Mouse (Mus musculus) kidney, adult 9 months (tissue): Measurements from ENCODE around the gene Pnpla3.

Experiments
- DNase-seq: peaks from one replicate; pipeline ENCODE4 v3.0.0; 2022

The Pnpla3 gene

GRCm38 (mm10) chr15:84217969-84218782, 50.5 kb downstream of the Pnpla3 start:
- DNase-seq: no peak

GRCm38 (mm10) chr15:84218783-84219271, 51.2 kb downstream of the Pnpla3 start:
- DNase-seq: no peak

- DNase-seq: peak; percentile 43
Measured at GRCm38 (mm10) chr15:84221539-84221938, 53.9 kb downstream of the Pnpla3 start.

- no peak for DNase-seq
Measured at GRCm38 (mm10) chr15:84223423-84223822, 55.8 kb downstream of the Pnpla3 start.

- no peak for DNase-seq
Measured at GRCm38 (mm10) chr15:84224779-84225178, 57.1 kb downstream of the Pnpla3 start.

- no peak for DNase-seq
Measured at GRCm38 (mm10) chr15:84226918-84227317, 59.3 kb downstream of the Pnpla3 start.

GRCm38 (mm10) chr15:84230661-84231060, 63.0 kb downstream of the Pnpla3 start:
- no peak for DNase-seq

GRCm38 (mm10) chr15:84231113-84231712, 63.6 kb downstream of the Pnpla3 start:
- DNase-seq: no peak

GRCm38 (mm10) chr15:84231721-84232561, 64.3 kb downstream of the Pnpla3 start, which contains the start of gene Parvb:
Gene Parvb (plus strand): TSS chr15:84232043.
- DNase-seq: peak; percentile 55

GRCm38 (mm10) chr15:84232609-84233008, 65.0 kb downstream of the Pnpla3 start:
- no peak for DNase-seq

- no peak for DNase-seq
Measured at GRCm38 (mm10) chr15:84234794-84235581, 67.4 kb downstream of the Pnpla3 start.

GRCm38 (mm10) chr15:84235646-84236045, 68.0 kb downstream of the Pnpla3 start:
- peak; percentile 73 for DNase-seq
